Mouse (Mus musculus) liver, embryonic 11.5 days (tissue): ENCODE data around the gene Ankrd40. TPM values are rescaled to one million over a fixed set of nuclear protein-coding genes. Genes with fewer than 3 reads are reported as not detected.
A peak's percentile ranks its signal among the peaks of the same experiment; 100 is the strongest.

Experiments
- ATAC-seq: fragments of 200-750 bp; cut with Nextera tagmentation; replicated peaks from 2 replicates; pipeline ENCODE4 v1.8.0; 2017; ENCODE audit warnings: moderate number of reproducible peaks, mild to moderate bottlenecking, moderate TSS enrichment, moderate library complexity; ENCODE audit not compliant: low FRiP score
- DNase-seq: peaks from one replicate; pipeline ENCODE4 v3.0.0-alpha.2; 2017; ENCODE audit warnings: low spot score
- H3K27ac ChIP-seq: fragments of 300-500 bp; sonication (generic); 2 replicates; pipeline ENCODE4 v1.5.1; 2014; ENCODE audit warnings: mild to moderate bottlenecking, low read depth, low read length, control low read depth
- H3K27me3 ChIP-seq: fragments of 300-500 bp; sonication (generic); replicated peaks from 2 replicates; pipeline ENCODE4 v1.6.1; 2014; ENCODE audit warnings: low read length, mixed read lengths; ENCODE audit not compliant: control insufficient read depth, insufficient read depth
- H3K36me3 ChIP-seq: fragments of 300-500 bp; sonication (generic); 2 replicates; pipeline ENCODE4 v1.6.1; 2014; ENCODE audit warnings: mild to moderate bottlenecking, low read length, moderate library complexity, mixed read lengths; ENCODE audit not compliant: control insufficient read depth, insufficient read depth
- H3K4me1 ChIP-seq: fragments of 300-500 bp; sonication (generic); replicated peaks from 2 replicates; pipeline ENCODE4 v1.6.1; 2014; ENCODE audit warnings: low read length, mixed read lengths; ENCODE audit not compliant: control insufficient read depth, insufficient read depth
- H3K4me2 ChIP-seq: fragments of 300-500 bp; sonication (generic); 2 replicates; pipeline ENCODE4 v1.6.1; 2014; ENCODE audit warnings: mild to moderate bottlenecking, control low read depth, moderate library complexity
- H3K4me3 ChIP-seq: fragments of 300-500 bp; sonication (generic); 2 replicates; pipeline ENCODE4 v1.5.1; 2014; ENCODE audit warnings: low read depth, low read length, control low read depth
- H3K9ac ChIP-seq: fragments of 300-500 bp; sonication (generic); 2 replicates; pipeline ENCODE4 v1.6.1; 2014; ENCODE audit warnings: low read depth, low read length, control low read depth
- H3K9me3 ChIP-seq: fragments of 300-500 bp; sonication (generic); 2 replicates; pipeline ENCODE4 v1.6.1; 2016; ENCODE audit warnings: low read length, inconsistent platforms, mixed read lengths; ENCODE audit not compliant: control insufficient read depth
- WGBS: fragments of 180-500 bp; shearing (Covaris S2); extraction: QIAGEN DNeasy Blood & Tissue Kit; methylation state at CpG from one replicate; pipeline ENCODE4 v1.1.7; 2014; 5-methylcytosine and 5-hydroxymethylcytosine counted together
- polyA plus RNA-seq: library from polyadenylated mRNA; unstranded; fragments of >200 nt; fragmentation: Nextera tagmentation; extraction: Ambion mirVana; gene quantifications from 2 replicates; pipeline ENCODE4 v1.2.1, GENCODE M21; 2014

The Ankrd40 gene
- polyA plus RNA-seq, 1 experiment from 2014 or later, result 12.7 TPM

- Histone ChIP-seq H3K27ac (no peak overlapping the region), H3K36me3 (no peaks in the 10 kb centered on the region), H3K4me2 (no peak overlapping the region), H3K27me3 (no peaks in the 10 kb centered on the region), H3K4me1 (no peaks in the 10 kb centered on the region), H3K4me3 (no peak overlapping the region), H3K9ac (no peak overlapping the region), H3K9me3 (no peaks in the 10 kb centered on the region)
- DNase-seq (no peak), ATAC-seq (no peak)
- WGBS, result 62% methylated on average over 8 of the region's 8 CpGs
Observed at GRCm38 (mm10) chr11:94379736-94380135, 51.9 kb downstream of the Ankrd40 start.

DNA sequence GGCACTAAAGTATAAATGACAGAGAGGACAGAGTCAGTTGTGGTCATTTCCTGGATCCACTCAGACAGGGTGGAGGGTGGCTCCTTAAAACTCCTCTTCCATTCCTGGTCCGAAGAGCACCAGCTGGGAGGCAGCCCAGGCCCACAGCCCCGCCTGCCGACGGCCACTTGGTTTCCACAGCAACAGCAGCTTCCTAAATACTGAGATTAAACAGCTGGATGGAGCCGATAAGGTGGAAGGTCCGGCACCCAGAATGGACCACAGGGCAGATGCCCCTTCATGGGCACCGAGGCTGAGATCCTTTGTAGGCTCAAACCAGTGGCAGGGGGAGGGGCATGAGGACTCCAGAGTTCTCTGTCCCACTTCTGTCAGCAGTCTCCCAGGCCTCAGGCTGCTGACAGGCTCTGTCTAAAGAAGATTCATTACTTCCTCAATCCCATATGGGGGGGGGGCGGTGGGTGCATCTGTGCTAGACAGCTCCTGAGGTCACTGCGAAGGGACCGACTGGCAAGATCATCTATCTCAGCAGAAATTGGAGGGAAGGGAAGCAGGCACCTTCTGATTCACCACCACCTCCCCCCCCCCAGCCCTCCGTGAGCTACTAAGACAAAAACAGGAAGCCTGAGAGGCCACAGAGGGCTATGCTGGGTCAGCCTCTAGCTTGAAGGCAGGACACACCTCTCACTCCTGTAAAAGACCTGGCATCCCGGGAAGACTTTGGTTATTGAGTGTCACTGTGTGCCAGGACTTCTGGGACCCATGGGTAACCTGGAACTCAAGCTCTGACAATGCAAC lies 58.4 kb downstream of the Ankrd40 start:
- Histone ChIP-seq H3K27ac (no peak overlapping the region), H3K4me1 (peaks cover 6% of the 10 kb centered on the region; the same call in 1 of the 2 replicates), H3K4me3 (no peak overlapping the region), H3K9me3 (no peaks in the 10 kb centered on the region), H3K27me3 (peaks cover under 1% of the 10 kb centered on the region; the same call in 1 of the 2 replicates), H3K36me3 (no peaks in the 10 kb centered on the region), H3K4me2 (peak overlapping the region; percentile 7; the same call in 1 of the 2 replicates), H3K9ac (no peak overlapping the region)
- peak; percentile 75 for ATAC-seq
- WGBS, result 12% methylated on average over 12 of the region's 12 CpGs
- peak; percentile 58 for DNase-seq

- H3K4me1 ChIP-seq, result peaks cover 6% of the 10 kb centered on the region; the same call in 1 of the 2 replicates
Observed at GRCm38 (mm10) chr11:94387756-94388155, 60.0 kb downstream of the Ankrd40 start.

DNA sequence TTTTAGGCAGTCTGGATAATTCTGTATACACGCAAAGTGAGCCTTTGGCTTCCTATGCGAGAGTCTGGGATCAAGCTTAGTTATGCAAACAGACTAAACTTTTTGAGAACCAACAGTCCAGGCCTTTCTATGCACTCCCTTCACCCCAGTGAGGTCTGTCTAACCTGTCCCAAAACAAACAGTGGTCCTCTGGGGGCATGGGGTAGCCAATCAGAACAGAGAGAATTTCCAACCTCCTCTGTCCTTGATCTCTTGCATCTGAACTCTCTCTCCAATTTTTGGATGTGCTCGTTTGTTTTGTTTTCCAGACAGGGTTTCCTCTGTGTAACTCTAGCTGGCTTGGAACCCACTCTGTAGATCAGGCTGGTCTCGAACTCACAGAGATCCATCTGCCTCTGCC lies 61.2 kb downstream of the Ankrd40 start:
- no peaks in the 10 kb centered on the region for H3K9me3 ChIP-seq
- peaks cover 6% of the 10 kb centered on the region; the same call in 1 of the 2 replicates for H3K4me1 ChIP-seq
- no peak for DNase-seq
- H3K4me3 ChIP-seq, result no peak overlapping the region
- no peak overlapping the region for H3K27ac ChIP-seq
- 71% methylated on average over 4 of the region's 4 CpGs for WGBS
- H3K4me2 ChIP-seq, result no peak overlapping the region
- H3K36me3 ChIP-seq, result no peaks in the 10 kb centered on the region
- ATAC-seq, result no peak
- H3K27me3 ChIP-seq, result peaks cover 18% of the 10 kb centered on the region
- H3K9ac ChIP-seq, result no peak overlapping the region

More at GRCm38 (mm10) chr11:94387756-94388155, 60.0 kb downstream of the Ankrd40 start:
- Histone ChIP-seq H3K27ac (no peak overlapping the region), H3K36me3 (no peaks in the 10 kb centered on the region), H3K27me3 (peaks cover 14% of the 10 kb centered on the region), H3K4me3 (no peak overlapping the region), H3K9me3 (no peaks in the 10 kb centered on the region), H3K9ac (no peak overlapping the region), H3K4me2 (no peak overlapping the region)
- DNase-seq, result no peak
- ATAC-seq, result no peak
- WGBS, result 57% methylated on average over 4 of the region's 4 CpGs

- peaks cover 6% of the 10 kb centered on the region; the same call in 1 of the 2 replicates for H3K4me1 ChIP-seq
- H3K27me3 ChIP-seq, result peaks cover 20% of the 10 kb centered on the region
- H3K36me3 ChIP-seq, result no peaks in the 10 kb centered on the region
- H3K9me3 ChIP-seq, result no peaks in the 10 kb centered on the region
- WGBS, result 66% methylated on average over 6 of the region's 6 CpGs
- H3K4me3 ChIP-seq, result no peak overlapping the region
- ATAC-seq (no peak), DNase-seq (no peak)
- no peak overlapping the region for H3K27ac ChIP-seq
- H3K4me2 ChIP-seq, result no peak overlapping the region
- H3K9ac ChIP-seq, result no peak overlapping the region
Observed at GRCm38 (mm10) chr11:94389724-94390396, 62.1 kb downstream of the Ankrd40 start.

- no peak overlapping the region for H3K9ac ChIP-seq
- H3K27me3 ChIP-seq, result peaks cover 20% of the 10 kb centered on the region
- no peak overlapping the region for H3K4me3 ChIP-seq
- ATAC-seq (no peak), DNase-seq (no peak)
- no peaks in the 10 kb centered on the region for H3K9me3 ChIP-seq
- WGBS, result 76% methylated on average over 6 of the region's 6 CpGs
- peaks cover 4% of the 10 kb centered on the region; the same call in 1 of the 2 replicates for H3K4me1 ChIP-seq
- H3K36me3 ChIP-seq, result no peaks in the 10 kb centered on the region
- H3K27ac ChIP-seq, result no peak overlapping the region
- H3K4me2 ChIP-seq, result no peak overlapping the region
Observed at GRCm38 (mm10) chr11:94390825-94391224, 63.0 kb downstream of the Ankrd40 start.

Other genes starting within 250 kb of the Ankrd40 start
- 18.4 and 18.6 TPM in 2 replicates for gene Tob1, start 116.5 kb upstream of the Ankrd40 start, polyA plus RNA-seq
- gene Wfikkn2, start 82.0 kb upstream of the Ankrd40 start, polyA plus RNA-seq, result 0.36 and 0.38 TPM in 2 replicates
- gene Gm21885, start 46.1 kb upstream of the Ankrd40 start, polyA plus RNA-seq, result 0.40 TPM in 1 of 2 replicates, not detected in the other
- gene Luc7l3, start 6.0 kb upstream of the Ankrd40 start, polyA plus RNA-seq, result 90.6 and 97.6 TPM in 2 replicates
- 3.2 and 6.0 TPM in 2 replicates for gene Abcc3, start 65.0 kb downstream of the Ankrd40 start, polyA plus RNA-seq
- gene Cacna1g, start 146.2 kb downstream of the Ankrd40 start, polyA plus RNA-seq, result 2.7 and 4.7 TPM in 2 replicates
- gene Spata20, start 158.2 kb downstream of the Ankrd40 start, polyA plus RNA-seq, result not detected in 2 replicates
- gene Epn3, start 172.0 kb downstream of the Ankrd40 start, polyA plus RNA-seq, result 0.84 and 0.91 TPM in 2 replicates
- gene Mycbpap, start 193.7 kb downstream of the Ankrd40 start, polyA plus RNA-seq, result 0.84 and 1.1 TPM in 2 replicates
- gene Rsad1, start 221.3 kb downstream of the Ankrd40 start, polyA plus RNA-seq, result 3.9 and 4.1 TPM in 2 replicates
- 0.16 and 0.25 TPM in 2 replicates for gene Chad, start 237.0 kb downstream of the Ankrd40 start, polyA plus RNA-seq